12 mouse cellular contexts compared by ENCODE assay signal in genomic region chr13:90359861-90360601, GRCm38 (mm10).
DNase-seq lines count a peak whose midpoint lies in the region; ATAC-seq lines count a peak whose summit lies in the region.
"Had no signal": no experiment of that assay in that cellular context is flagged by ENCODE, and none has a peak within 500 bp of the region (broad histone marks: within the 10 kb centered on the region; RNA-seq: fewer than 3 reads in every experiment).

No protein-coding gene starts in this region.

- peak; percentile 2 to 18 for DNase-seq in kidney, postnatal 4 days
- no peak for DNase-seq in kidney, postnatal 25 days
- peak; percentile 7 to 44 for DNase-seq in heart, adult 9 months (ENCODE audit: low spot score in 2 of 2)
- no peak for DNase-seq in liver, embryonic 13.5 days
- no peak for DNase-seq in left cerebral cortex, postnatal 10 days (ENCODE audit: extremely low spot score in 1 of 2, low spot score in 2 of 2)
- DNase-seq: right cerebral cortex, adult 18-20 months had no signal

- H3K36me3 ChIP-seq in liver, embryonic 13.5 days, result no peaks in the 10 kb centered on the region
- no peaks in the 10 kb centered on the region for H3K36me3 ChIP-seq in stomach, embryonic 16.5 days (ENCODE audit: control insufficient read depth, insufficient read depth, low read length)
- H3K36me3 ChIP-seq in kidney, embryonic 16.5 days (ENCODE audit: insufficient read depth, low read length), result no peaks in the 10 kb centered on the region
- H3K36me3 ChIP-seq: forebrain, embryonic 10.5 days; G1E; midbrain, embryonic 13.5 days had no signal

- H3K4me1 ChIP-seq in liver, embryonic 13.5 days (replicated peaks), result 0 out of 2 replicates have a peak, but pooled peaks cover 4% of the 10 kb centered on the region
- peaks cover 5% of the 10 kb centered on the region for H3K4me1 ChIP-seq in stomach, embryonic 16.5 days (ENCODE audit: control insufficient read depth, insufficient read depth, low read length)
- no peaks in the 10 kb centered on the region for H3K4me1 ChIP-seq in kidney, embryonic 16.5 days (ENCODE audit: insufficient read depth, low read length)
- H3K4me1 ChIP-seq: forebrain, embryonic 10.5 days; midbrain, embryonic 13.5 days had no signal

- intact Hi-C loops in left cerebral cortex, postnatal 10 days (cut with DNase I), result no loop called here

- H3K9ac ChIP-seq in liver, embryonic 13.5 days, result no peak overlapping the region
- H3K9ac ChIP-seq in stomach, embryonic 16.5 days (ENCODE audit: low read length), result no peak overlapping the region
- no peak overlapping the region for H3K9ac ChIP-seq in kidney, embryonic 16.5 days (replicated peaks; ENCODE audit: low read length)
- H3K9ac ChIP-seq: midbrain, embryonic 13.5 days had no signal

- H3K4me3 ChIP-seq in liver, embryonic 13.5 days (replicated peaks), result no peak overlapping the region
- H3K4me3 ChIP-seq in stomach, embryonic 16.5 days (replicated peaks; ENCODE audit: low read length), result no peak overlapping the region
- no peak overlapping the region for H3K4me3 ChIP-seq in kidney, embryonic 16.5 days (ENCODE audit: low read length)
- H3K4me3 ChIP-seq: forebrain, embryonic 10.5 days; midbrain, embryonic 13.5 days had no signal

- H3K27ac ChIP-seq in liver, embryonic 13.5 days, result no peak overlapping the region
- no peak overlapping the region for H3K27ac ChIP-seq in stomach, embryonic 16.5 days (ENCODE audit: low read length)
- no peak overlapping the region for H3K27ac ChIP-seq in kidney, embryonic 16.5 days (ENCODE audit: low read length)
- H3K27ac ChIP-seq: forebrain, embryonic 10.5 days; midbrain, embryonic 13.5 days had no signal

- peak; percentile 48; the same call in 1 of the 2 replicates for ATAC-seq in liver, embryonic 13.5 days (ENCODE audit: low read depth)
- peak; percentile 72 for ATAC-seq in stomach, embryonic 16.5 days (ENCODE audit: insufficient read depth, low FRiP score)
- ATAC-seq in erythroid progenitor cell, adult 5-6 weeks (replicated peaks; ENCODE audit: low FRiP score, poor library complexity, severe bottlenecking), result no peak
- ATAC-seq in kidney, embryonic 16.5 days (ENCODE audit: low FRiP score, low TSS enrichment), result no peak
- ATAC-seq: midbrain, embryonic 13.5 days had no signal

- H3K9me3 ChIP-seq in liver, embryonic 13.5 days (replicated peaks), result no peaks in the 10 kb centered on the region
- H3K9me3 ChIP-seq in stomach, embryonic 16.5 days (replicated peaks; ENCODE audit: control insufficient read depth, low read length), result no peaks in the 10 kb centered on the region
- H3K9me3 ChIP-seq in kidney, embryonic 16.5 days (ENCODE audit: low read length), result no peaks in the 10 kb centered on the region
- H3K9me3 ChIP-seq: forebrain, embryonic 10.5 days; G1E; midbrain, embryonic 13.5 days had no signal

- no peak overlapping the region for H3K4me2 ChIP-seq in liver, embryonic 13.5 days
- H3K4me2 ChIP-seq in stomach, embryonic 16.5 days (ENCODE audit: low read depth, low read length), result peak overlapping the region; percentile 32
- H3K4me2 ChIP-seq in kidney, embryonic 16.5 days (replicated peaks; ENCODE audit: low read depth, low read length), result no peak overlapping the region
- H3K4me2 ChIP-seq: midbrain, embryonic 13.5 days had no signal

- H3K27me3 ChIP-seq in liver, embryonic 13.5 days, result no peaks in the 10 kb centered on the region
- H3K27me3 ChIP-seq in stomach, embryonic 16.5 days (ENCODE audit: control insufficient read depth, insufficient read depth, low read length), result no peaks in the 10 kb centered on the region
- H3K27me3 ChIP-seq in kidney, embryonic 16.5 days (ENCODE audit: insufficient read depth, low read length), result no peaks in the 10 kb centered on the region
- H3K27me3 ChIP-seq: midbrain, embryonic 13.5 days had no signal

- WGBS in liver, embryonic 13.5 days (ENCODE audit: insufficient replicate concordance), result 47% methylated on average over 10 of the region's 10 CpGs
- WGBS in stomach, embryonic 16.5 days, result 50% methylated on average over 10 of the region's 10 CpGs
- WGBS in kidney, embryonic 16.5 days, result 65% methylated on average over 10 of the region's 10 CpGs

Comparison
In these comparisons a context has a peak if more than half of its experiments do, and no peak if none do; other contexts are left out.
1. DNase-seq: peak in kidney, postnatal 4 days (2 of 2) and heart, adult 9 months (2 of 2); none in kidney, postnatal 25 days (0 of 2), liver, embryonic 13.5 days (single experiment) and left cerebral cortex, postnatal 10 days (0 of 2).
2. ATAC-seq: peak in liver, embryonic 13.5 days (single experiment) and stomach, embryonic 16.5 days (single experiment); none in erythroid progenitor cell, adult 5-6 weeks (single experiment) and kidney, embryonic 16.5 days (single experiment).